Mouse (Mus musculus): Measurements from ENCODE around the gene Pelp1. TPM values are rescaled to one million over a fixed set of nuclear protein-coding genes. Genes with fewer than 3 reads are reported as not detected.
A peak's percentile ranks its signal among the peaks of the same experiment; 100 is the strongest.

Gene Pelp1
- polyA plus RNA-seq, 1 experiment from 2014 or later = 38.5 TPM

GRCm38 (mm10) chr11:70443964-70444363, 34.1 kb upstream of the Pelp1 start:
- H3K9me3 ChIP-seq (ENCODE audit: control insufficient read depth, low read length) = no peaks in the 10 kb centered on the region
- H3K36me3 ChIP-seq (ENCODE audit: control insufficient read depth, insufficient read depth) = peaks cover 11% of the 10 kb centered on the region
- no peak overlapping the region for H3K4me2 ChIP-seq (ENCODE audit: low read length)
- no peaks in the 10 kb centered on the region for H3K4me1 ChIP-seq (replicated peaks; ENCODE audit: control insufficient read depth, insufficient read depth, low read length)
- no peak overlapping the region for H3K4me3 ChIP-seq (replicated peaks; ENCODE audit: low read length)
- ATAC-seq = no peak
- no peaks in the 10 kb centered on the region for H3K27me3 ChIP-seq (replicated peaks; ENCODE audit: control insufficient read depth, insufficient read depth, low read length)
- WGBS = 86% methylated on average over 3 of the region's 3 CpGs
- H3K27ac ChIP-seq (ENCODE audit: low read length) = no peak overlapping the region
- H3K9ac ChIP-seq (replicated peaks; ENCODE audit: low read depth, low read length) = no peak overlapping the region

GRCm38 (mm10) chr11:70441882-70442281, 32.1 kb upstream of the Pelp1 start:
- ATAC-seq = no peak
- H3K27ac ChIP-seq (ENCODE audit: low read length) = no peak overlapping the region
- no peaks in the 10 kb centered on the region for H3K9me3 ChIP-seq (ENCODE audit: control insufficient read depth, low read length)
- H3K36me3 ChIP-seq (ENCODE audit: control insufficient read depth, insufficient read depth) = peaks cover 19% of the 10 kb centered on the region
- H3K9ac ChIP-seq (replicated peaks; ENCODE audit: low read depth, low read length) = no peak overlapping the region
- H3K4me1 ChIP-seq (replicated peaks; ENCODE audit: control insufficient read depth, insufficient read depth, low read length) = no peaks in the 10 kb centered on the region
- WGBS = 94% methylated on average over 7 of the region's 7 CpGs
- H3K4me3 ChIP-seq (replicated peaks; ENCODE audit: low read length) = no peak overlapping the region
- H3K4me2 ChIP-seq (ENCODE audit: low read length) = no peak overlapping the region
- no peaks in the 10 kb centered on the region for H3K27me3 ChIP-seq (replicated peaks; ENCODE audit: control insufficient read depth, insufficient read depth, low read length)

- 92% methylated on average over 4 of the region's 4 CpGs for WGBS
- no peaks in the 10 kb centered on the region for H3K27me3 ChIP-seq (replicated peaks; ENCODE audit: control insufficient read depth, insufficient read depth, low read length)
- ATAC-seq = no peak
- H3K9me3 ChIP-seq (ENCODE audit: control insufficient read depth, low read length) = no peaks in the 10 kb centered on the region
- H3K9ac ChIP-seq (replicated peaks; ENCODE audit: low read depth, low read length) = no peak overlapping the region
- peaks cover 23% of the 10 kb centered on the region for H3K36me3 ChIP-seq (ENCODE audit: control insufficient read depth, insufficient read depth)
- H3K4me2 ChIP-seq (ENCODE audit: low read length) = no peak overlapping the region
- H3K27ac ChIP-seq (ENCODE audit: low read length) = no peak overlapping the region
- no peak overlapping the region for H3K4me3 ChIP-seq (replicated peaks; ENCODE audit: low read length)
- H3K4me1 ChIP-seq (replicated peaks; ENCODE audit: control insufficient read depth, insufficient read depth, low read length) = no peaks in the 10 kb centered on the region
These were observed 30.8 kb upstream of the Pelp1 start for GRCm38 (mm10) chr11:70440637-70441036.

- Histone ChIP-seq H3K9me3 (ENCODE audit: control insufficient read depth, low read length) (no peaks in the 10 kb centered on the region), H3K36me3 (ENCODE audit: control insufficient read depth, insufficient read depth) (peaks cover 23% of the 10 kb centered on the region), H3K27ac (ENCODE audit: low read length) (no peak overlapping the region), H3K4me2 (ENCODE audit: low read length) (no peak overlapping the region), H3K9ac (replicated peaks; ENCODE audit: low read depth, low read length) (no peak overlapping the region), H3K27me3 (replicated peaks; ENCODE audit: control insufficient read depth, insufficient read depth, low read length) (no peaks in the 10 kb centered on the region), H3K4me1 (replicated peaks; ENCODE audit: control insufficient read depth, insufficient read depth, low read length) (peaks cover 11% of the 10 kb centered on the region), H3K4me3 (replicated peaks; ENCODE audit: low read length) (no peak overlapping the region)
- WGBS = 92% methylated on average over 7 of the region's 7 CpGs
- ATAC-seq = no peak
These were observed 29.0 kb upstream of the Pelp1 start for GRCm38 (mm10) chr11:70438728-70439374.

GRCm38 (mm10) chr11:70437426-70437825, 27.6 kb upstream of the Pelp1 start:
- Histone ChIP-seq H3K27me3 (replicated peaks; ENCODE audit: control insufficient read depth, insufficient read depth, low read length) (no peaks in the 10 kb centered on the region), H3K9me3 (ENCODE audit: control insufficient read depth, low read length) (no peaks in the 10 kb centered on the region), H3K4me1 (replicated peaks; ENCODE audit: control insufficient read depth, insufficient read depth, low read length) (peaks cover 20% of the 10 kb centered on the region), H3K4me3 (replicated peaks; ENCODE audit: low read length) (no peak overlapping the region), H3K9ac (replicated peaks; ENCODE audit: low read depth, low read length) (no peak overlapping the region), H3K4me2 (ENCODE audit: low read length) (no peak overlapping the region), H3K27ac (ENCODE audit: low read length) (no peak overlapping the region), H3K36me3 (ENCODE audit: control insufficient read depth, insufficient read depth) (peaks cover 23% of the 10 kb centered on the region)
- no peak for ATAC-seq
- WGBS = 94% methylated on average over 6 of the region's 6 CpGs

GRCm38 (mm10) chr11:70435476-70435875, 25.6 kb upstream of the Pelp1 start:
- H3K27me3 ChIP-seq (replicated peaks; ENCODE audit: control insufficient read depth, insufficient read depth, low read length) = no peaks in the 10 kb centered on the region
- peaks cover 23% of the 10 kb centered on the region for H3K4me1 ChIP-seq (replicated peaks; ENCODE audit: control insufficient read depth, insufficient read depth, low read length)
- H3K36me3 ChIP-seq (ENCODE audit: control insufficient read depth, insufficient read depth) = peaks cover 22% of the 10 kb centered on the region
- H3K9ac ChIP-seq (replicated peaks; ENCODE audit: low read depth, low read length) = 0 out of 2 replicates have a peak overlapping the region, but pooled peaks have one; percentile 13
- H3K9me3 ChIP-seq (ENCODE audit: control insufficient read depth, low read length) = no peaks in the 10 kb centered on the region
- no peak for ATAC-seq
- H3K4me3 ChIP-seq (replicated peaks; ENCODE audit: low read length) = no peak overlapping the region
- H3K4me2 ChIP-seq (ENCODE audit: low read length) = no peak overlapping the region
- no peak overlapping the region for H3K27ac ChIP-seq (ENCODE audit: low read length)
- WGBS = 80% methylated on average over 5 of the region's 5 CpGs

- peak overlapping the region; percentile 62 for H3K4me2 ChIP-seq (ENCODE audit: low read length)
- peaks cover 23% of the 10 kb centered on the region for H3K4me1 ChIP-seq (replicated peaks; ENCODE audit: control insufficient read depth, insufficient read depth, low read length)
- no peak overlapping the region; the same call in 1 of the 2 replicates for H3K4me3 ChIP-seq (replicated peaks; ENCODE audit: low read length)
- peaks cover 12% of the 10 kb centered on the region for H3K36me3 ChIP-seq (ENCODE audit: control insufficient read depth, insufficient read depth)
- no peak for ATAC-seq
- 0 out of 2 replicates have a peak overlapping the region, but pooled peaks have one; percentile 27 for H3K9ac ChIP-seq (replicated peaks; ENCODE audit: low read depth, low read length)
- no peak overlapping the region for H3K27ac ChIP-seq (ENCODE audit: low read length)
- H3K27me3 ChIP-seq (replicated peaks; ENCODE audit: control insufficient read depth, insufficient read depth, low read length) = no peaks in the 10 kb centered on the region
- WGBS = 94% methylated on average over 3 of the region's 3 CpGs
- no peaks in the 10 kb centered on the region for H3K9me3 ChIP-seq (ENCODE audit: control insufficient read depth, low read length)
These were observed 24.1 kb upstream of the Pelp1 start for GRCm38 (mm10) chr11:70433951-70434350.

DNA sequence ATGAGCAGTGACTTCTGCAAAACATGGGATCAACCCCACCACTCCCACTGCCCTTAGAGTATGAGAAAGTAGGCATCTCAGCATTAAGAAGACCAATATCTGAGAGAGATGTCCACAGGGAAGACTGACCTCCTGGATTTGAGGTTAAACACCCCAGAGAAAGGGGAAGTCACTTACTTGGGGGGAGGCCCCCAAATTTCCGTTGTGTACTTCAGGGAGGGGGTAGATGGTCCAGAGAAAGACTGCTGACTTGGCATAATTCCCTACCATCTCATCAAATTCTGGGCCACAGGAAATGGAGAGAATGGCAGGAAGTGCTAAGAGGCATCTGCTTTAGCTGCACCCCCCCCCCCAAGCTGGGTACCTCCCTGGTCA, 23.7 kb upstream of the Pelp1 start:
- peak overlapping the region; percentile 93; the same call in 1 of the 2 replicates for H3K9ac ChIP-seq (replicated peaks; ENCODE audit: low read depth, low read length)
- 59% methylated on average over 1 of the region's 1 CpGs for WGBS
- no peak overlapping the region for H3K27ac ChIP-seq (ENCODE audit: low read length)
- peaks cover 23% of the 10 kb centered on the region for H3K4me1 ChIP-seq (replicated peaks; ENCODE audit: control insufficient read depth, insufficient read depth, low read length)
- no peak for ATAC-seq
- H3K36me3 ChIP-seq (ENCODE audit: control insufficient read depth, insufficient read depth) = peaks cover 12% of the 10 kb centered on the region
- no peaks in the 10 kb centered on the region for H3K9me3 ChIP-seq (ENCODE audit: control insufficient read depth, low read length)
- peak overlapping the region; percentile 62 for H3K4me2 ChIP-seq (ENCODE audit: low read length)
- no peaks in the 10 kb centered on the region for H3K27me3 ChIP-seq (replicated peaks; ENCODE audit: control insufficient read depth, insufficient read depth, low read length)
- peak overlapping the region; percentile 79 for H3K4me3 ChIP-seq (replicated peaks; ENCODE audit: low read length)

DNA sequence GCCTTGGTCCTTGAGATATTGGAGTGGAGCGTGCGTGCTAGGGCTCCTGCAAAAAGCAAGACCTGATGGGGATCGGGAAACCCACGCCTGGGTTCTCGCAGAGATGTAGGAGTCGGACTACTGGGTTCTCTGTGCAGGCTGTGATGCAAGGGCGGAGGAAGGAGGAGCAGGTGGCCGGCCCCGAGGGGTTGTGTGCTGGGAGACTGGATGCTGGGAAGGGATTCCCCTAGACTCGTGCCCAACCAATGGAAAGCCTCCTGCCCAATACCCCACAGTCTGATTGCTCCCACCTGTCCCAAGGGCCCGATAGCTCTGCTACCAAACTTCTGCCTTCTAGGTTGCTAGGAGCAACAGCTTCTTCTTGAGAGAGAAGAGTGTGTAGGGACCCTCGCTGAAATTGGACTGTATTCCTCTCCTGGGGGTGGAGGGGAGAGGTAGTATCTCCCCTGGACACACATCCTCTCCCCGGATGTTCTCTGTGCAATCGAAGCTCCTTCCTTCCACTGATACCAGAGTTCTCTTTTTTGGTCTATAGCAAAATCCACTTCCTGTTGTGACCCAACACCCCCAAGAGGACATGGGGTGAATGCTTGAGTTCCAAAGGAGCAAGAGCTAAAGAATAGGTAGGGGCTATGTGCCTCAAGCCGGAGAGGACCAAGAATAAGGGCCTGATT, 23.2 kb upstream of the Pelp1 start:
- WGBS = 5% methylated on average over 15 of the region's 15 CpGs
- Histone ChIP-seq H3K4me3 (replicated peaks; ENCODE audit: low read length) (peak overlapping the region; percentile 79), H3K9ac (replicated peaks; ENCODE audit: low read depth, low read length) (peak overlapping the region; percentile 93), H3K4me1 (replicated peaks; ENCODE audit: control insufficient read depth, insufficient read depth, low read length) (peaks cover 23% of the 10 kb centered on the region), H3K27me3 (replicated peaks; ENCODE audit: control insufficient read depth, insufficient read depth, low read length) (no peaks in the 10 kb centered on the region), H3K4me2 (ENCODE audit: low read length) (peak overlapping the region; percentile 62), H3K9me3 (ENCODE audit: control insufficient read depth, low read length) (no peaks in the 10 kb centered on the region), H3K27ac (ENCODE audit: low read length) (peak overlapping the region; percentile 95), H3K36me3 (ENCODE audit: control insufficient read depth, insufficient read depth) (peaks cover 11% of the 10 kb centered on the region)
- peak; percentile 34 for ATAC-seq

Data from forebrain, embryonic 16.5 days (tissue).